Mouse (Mus musculus): ENCODE measurements at regions not wholly inside any gene's neighbourhood (a gene's known extent, or its start where the extent isn't known, plus 50 kb on each side); places are given as distances from the start of the nearest gene placed in this dataset.
"Not testable (repeated sequence)": the region's sequence is repeated elsewhere in the genome, so short reads cannot be mapped to it uniquely, and the experiment has no call there.

- H3K4me2 ChIP-seq (ENCODE audit: low read depth); H3K9me3 ChIP-seq (ENCODE audit: control insufficient read depth, low read length); ATAC-seq (ENCODE audit: insufficient read depth); H3K36me3 ChIP-seq (replicated peaks; ENCODE audit: control insufficient read depth, insufficient read depth, low read depth); H3K4me3 ChIP-seq (ENCODE audit: insufficient read depth in 1 of 2, low read depth in 2 of 2, low read length in 2 of 2); H3K4me1 ChIP-seq (replicated peaks; ENCODE audit: control insufficient read depth in 2 of 2, insufficient read depth in 2 of 2, low read length in 1 of 2); H3K9ac ChIP-seq (replicated peaks); H3K27me3 ChIP-seq (ENCODE audit: control insufficient read depth, insufficient read depth, low read length); H3K27ac ChIP-seq: not testable (repeated sequence)
- DNase-seq (ENCODE audit: low read depth in 3 of 3, low spot score in 3 of 3) = peak in 2 of 3 experiments; percentile 13 to 71
- 52% methylated on average over 7 of the region's 7 CpGs for WGBS (ENCODE audit: insufficient replicate concordance)
Measured at GRCm38 (mm10) chrY:4072666-4073065, 301.2 kb downstream of the Gm3376 start.

- peak in 2 of 3 experiments; percentile 0 to 37 for DNase-seq (ENCODE audit: low read depth in 3 of 3, low spot score in 3 of 3)
- not testable (repeated sequence) for H3K36me3 ChIP-seq (replicated peaks; ENCODE audit: control insufficient read depth, insufficient read depth, low read depth); H3K27me3 ChIP-seq (ENCODE audit: control insufficient read depth, insufficient read depth, low read length); H3K4me3 ChIP-seq (ENCODE audit: insufficient read depth in 1 of 2, low read depth in 2 of 2, low read length in 2 of 2); H3K9me3 ChIP-seq (ENCODE audit: control insufficient read depth, low read length); H3K27ac ChIP-seq; H3K9ac ChIP-seq (replicated peaks); ATAC-seq (ENCODE audit: insufficient read depth); H3K4me1 ChIP-seq (replicated peaks; ENCODE audit: control insufficient read depth in 2 of 2, insufficient read depth in 2 of 2, low read length in 1 of 2); H3K4me2 ChIP-seq (ENCODE audit: low read depth)
- WGBS (ENCODE audit: insufficient replicate concordance) = 46% methylated on average over 3 of the region's 3 CpGs
Measured at GRCm38 (mm10) chrY:4073566-4073965, 302.1 kb downstream of the Gm3376 start.

Measured in liver, embryonic 14.5 days (tissue).